Mouse (Mus musculus): ENCODE data around the gene Rtl9. TPM values are rescaled to one million over a fixed set of nuclear protein-coding genes. Genes with fewer than 3 reads are reported as not detected.

Gene Rtl9
- total RNA-seq (2022), result under 1 TPM; 0.07 to 0.17 (median 0.11) TPM

GRCm38 (mm10) chrX:143099044-143099754 is at the start of gene Rtl9:
Rtl9 (plus strand) TSS chrX:143099594.
- no peak for DNase-seq (ENCODE audit: low spot score in 2 of 2)

- DNase-seq (ENCODE audit: low spot score in 2 of 2), result no peak
Observed at GRCm38 (mm10) chrX:143051478-143051877, 47.9 kb upstream of the Rtl9 start.

DNA sequence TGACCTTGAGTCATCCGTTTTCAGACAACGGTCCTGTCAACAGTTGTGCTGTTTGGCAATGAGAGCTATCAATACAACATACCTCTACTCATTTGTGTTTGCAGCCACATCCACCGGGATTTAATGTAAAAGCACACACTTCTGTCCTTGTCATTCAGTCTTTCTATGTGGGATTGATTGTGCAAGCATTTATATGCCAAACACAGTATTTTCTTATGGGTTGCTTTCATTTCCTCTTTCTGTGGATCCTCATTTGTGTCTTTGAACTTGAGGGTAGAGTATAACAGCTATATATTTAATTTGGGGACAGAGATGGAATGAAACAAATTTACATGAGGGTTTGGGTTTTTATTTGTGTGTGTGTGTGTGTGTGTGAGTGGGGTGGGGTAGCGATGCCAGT is 47.5 kb upstream of the Rtl9 start:
- no peak for DNase-seq (ENCODE audit: low spot score in 2 of 2)

DNA sequence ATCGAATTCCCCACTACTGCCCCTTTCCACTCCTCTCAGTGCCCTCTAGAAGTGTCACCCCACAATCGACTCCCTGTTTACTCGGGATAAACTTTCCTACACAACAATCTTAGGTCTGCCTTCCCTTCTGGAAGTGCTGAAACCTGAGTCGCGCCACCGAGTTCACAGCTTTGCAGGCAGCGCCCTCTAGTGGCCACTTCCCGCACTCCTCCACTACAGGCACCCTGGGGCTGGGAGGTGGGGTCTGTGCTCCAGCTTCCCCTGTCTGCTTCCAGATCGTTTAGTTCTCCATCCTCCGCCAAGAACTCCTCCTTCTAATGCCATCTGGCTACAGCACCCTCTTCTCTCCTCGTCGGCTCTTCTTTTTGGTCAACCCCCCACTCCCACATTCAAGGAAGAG is 40.6 kb upstream of the Rtl9 start:
- DNase-seq (ENCODE audit: low spot score in 2 of 2), result peak in 1 of 2 experiments; percentile 55

GRCm38 (mm10) chrX:143062641-143063355 is 36.6 kb upstream of the Rtl9 start:
- DNase-seq (ENCODE audit: low spot score in 2 of 2), result no peak

DNA sequence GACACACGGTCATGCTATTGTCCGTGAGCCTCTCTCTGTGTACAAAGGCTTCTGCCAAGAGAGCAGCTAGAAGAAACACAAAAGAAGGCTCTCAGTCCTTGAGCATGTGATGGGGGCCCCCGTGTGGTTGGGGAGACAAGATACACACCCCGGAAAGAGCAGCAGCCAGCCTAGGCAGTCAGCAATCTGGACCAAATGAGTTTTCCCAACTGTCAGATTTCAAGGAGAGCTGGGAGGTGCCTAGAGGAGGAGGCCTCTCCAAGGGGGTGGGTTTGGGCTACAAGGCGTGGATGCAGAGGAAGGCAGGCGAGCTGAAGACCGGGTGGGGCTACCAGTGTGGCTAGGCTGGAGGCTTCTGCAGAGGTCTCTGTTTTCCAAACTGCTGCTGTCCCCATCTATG is 35.6 kb upstream of the Rtl9 start:
- DNase-seq (ENCODE audit: low spot score in 2 of 2), result no peak

DNA sequence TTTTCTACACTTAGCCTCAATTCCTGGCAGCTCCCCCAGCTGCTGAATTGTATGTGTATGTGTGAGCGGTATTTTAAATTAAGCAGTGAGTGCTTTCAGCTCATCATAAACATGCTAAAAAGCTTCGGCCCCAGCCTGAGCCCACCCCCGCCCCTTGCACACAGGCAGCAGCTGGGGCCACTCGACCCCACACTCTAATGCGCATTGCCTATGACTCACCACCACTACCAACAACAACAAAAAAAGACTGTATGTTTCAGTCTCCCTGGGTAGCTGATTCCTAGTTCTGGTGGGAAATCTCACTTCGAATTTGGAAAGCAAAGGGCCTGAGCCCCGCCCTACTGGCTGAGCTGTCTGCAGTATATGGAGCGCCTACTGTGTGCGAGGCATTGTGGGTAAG is 35.1 kb upstream of the Rtl9 start:
- no peak for DNase-seq (ENCODE audit: low spot score in 2 of 2)

GRCm38 (mm10) chrX:143066320-143067114 is 32.9 kb upstream of the Rtl9 start:
- peak; percentile 14 to 26 for DNase-seq (ENCODE audit: low spot score in 2 of 2)

GRCm38 (mm10) chrX:143067115-143067514 is 32.3 kb upstream of the Rtl9 start:
- no peak for DNase-seq (ENCODE audit: low spot score in 2 of 2)

DNA sequence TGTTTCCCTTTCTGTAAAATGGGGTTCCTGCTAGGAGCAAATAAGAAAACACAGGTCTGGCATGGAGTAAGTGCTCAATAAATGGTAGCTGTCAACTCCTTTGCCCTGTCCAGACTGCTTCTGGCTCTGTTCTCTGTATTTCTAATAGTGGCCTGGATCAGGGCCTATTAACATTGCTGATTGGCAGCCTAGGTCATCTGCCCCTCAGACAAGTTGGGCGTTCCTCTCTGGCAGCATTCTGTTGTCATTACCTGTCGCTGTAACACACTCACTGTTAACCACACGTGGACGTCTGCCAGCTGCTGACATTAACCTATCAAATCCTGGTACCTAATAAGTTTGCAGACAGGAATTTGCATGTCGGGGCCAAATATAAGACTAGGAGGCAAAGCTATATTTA is 31.8 kb upstream of the Rtl9 start:
- DNase-seq (ENCODE audit: low spot score in 2 of 2), result no peak

- no peak for DNase-seq (ENCODE audit: low spot score in 2 of 2)
Observed at GRCm38 (mm10) chrX:143080458-143081336, 18.7 kb upstream of the Rtl9 start.

DNA sequence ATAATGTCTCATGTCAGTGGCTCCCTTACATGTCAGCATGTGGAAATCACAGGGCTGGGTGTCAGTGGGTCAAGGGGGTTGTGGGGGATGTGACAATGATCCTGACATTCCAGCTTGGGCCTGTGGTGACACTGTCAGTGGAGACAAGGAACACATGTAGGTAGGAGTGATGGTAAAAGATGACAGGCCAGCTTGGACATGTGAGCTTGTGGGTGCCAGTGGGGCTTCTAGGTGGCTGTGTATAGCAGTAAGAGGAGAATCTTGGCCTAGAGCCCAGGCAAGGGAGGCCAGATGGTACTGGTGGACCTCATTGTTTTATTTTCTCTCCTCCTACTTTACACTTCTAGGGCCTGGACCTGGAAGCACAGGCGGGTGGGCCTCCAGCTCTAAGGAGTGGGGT is 16.7 kb upstream of the Rtl9 start:
- no peak for DNase-seq (ENCODE audit: low spot score in 2 of 2)

DNA sequence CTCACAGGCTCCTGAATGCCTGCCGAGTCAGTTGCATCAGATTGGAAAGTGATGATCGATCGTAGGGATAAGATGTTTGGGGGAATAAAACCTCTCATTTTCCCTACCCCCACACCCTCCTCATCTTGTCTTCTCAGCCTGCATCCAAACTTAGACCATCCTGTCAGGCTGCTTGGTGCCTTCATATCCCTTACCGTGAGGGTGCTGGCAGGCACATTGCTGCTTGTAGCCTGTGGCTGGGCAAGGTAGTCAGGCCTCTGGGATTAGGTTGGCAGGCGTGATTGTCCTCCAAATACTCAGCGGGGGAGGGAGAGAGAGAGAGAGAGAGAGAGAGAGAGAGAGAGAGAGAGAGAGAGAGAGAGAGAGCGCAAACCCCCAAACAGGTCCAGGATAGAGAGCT is 11.2 kb upstream of the Rtl9 start:
- DNase-seq (ENCODE audit: low spot score in 2 of 2), result no peak

DNA sequence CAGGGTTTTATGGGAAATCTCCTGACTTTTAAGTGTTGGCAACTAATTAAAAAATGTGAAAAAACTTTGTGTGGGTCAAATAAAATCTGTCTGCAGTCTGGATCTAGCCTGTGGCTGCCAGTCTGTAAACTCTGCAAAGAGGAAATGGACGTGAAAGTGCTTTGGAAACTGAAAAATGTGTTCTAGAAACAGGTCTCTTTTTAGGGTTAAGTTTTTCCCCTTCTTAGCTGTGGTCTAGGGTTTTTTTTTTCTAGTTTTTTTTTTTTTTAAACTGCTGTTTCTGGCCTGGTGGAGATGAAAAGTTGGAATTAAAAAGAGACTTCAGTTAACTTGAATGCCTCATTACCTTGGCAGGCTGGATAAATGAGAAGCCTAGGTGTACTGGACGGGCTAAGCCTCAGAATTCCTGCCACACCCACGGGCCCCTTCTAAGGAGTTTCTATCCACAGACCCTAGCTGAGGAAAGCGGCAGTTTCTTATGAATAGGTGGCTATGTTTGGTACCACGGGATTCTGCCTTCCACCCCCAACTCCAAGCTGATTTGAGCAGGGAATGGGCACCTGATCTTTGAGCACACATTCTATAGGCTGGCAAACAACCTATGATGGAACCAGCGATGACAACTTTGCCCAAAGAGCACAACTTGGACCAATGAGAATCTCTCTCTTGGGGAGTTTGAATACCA is 8.3 kb upstream of the Rtl9 start:
- DNase-seq (ENCODE audit: low spot score in 2 of 2), result no peak

DNA sequence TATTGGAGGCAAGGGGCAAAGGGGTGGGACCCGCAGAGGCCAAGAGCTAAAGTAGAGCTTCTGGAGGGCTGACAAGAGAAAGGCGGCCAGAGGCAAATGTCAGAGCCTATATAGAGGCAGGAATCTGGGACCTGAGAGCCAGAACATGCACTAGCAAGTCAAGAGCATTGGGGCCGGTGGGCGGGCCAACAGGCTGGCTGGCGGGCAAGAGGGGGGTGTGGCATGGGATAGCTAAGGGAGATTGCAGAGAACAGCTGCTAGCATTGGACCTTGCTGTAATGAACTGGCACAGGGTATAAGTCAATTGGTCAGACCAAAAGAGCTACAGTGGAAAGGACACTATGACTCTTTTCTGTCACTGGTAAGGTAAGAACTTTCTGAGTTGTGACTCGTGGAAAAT is 1.8 kb upstream of the Rtl9 start:
- DNase-seq (ENCODE audit: low spot score in 2 of 2), result peak in 1 of 2 experiments; percentile 52

DNA sequence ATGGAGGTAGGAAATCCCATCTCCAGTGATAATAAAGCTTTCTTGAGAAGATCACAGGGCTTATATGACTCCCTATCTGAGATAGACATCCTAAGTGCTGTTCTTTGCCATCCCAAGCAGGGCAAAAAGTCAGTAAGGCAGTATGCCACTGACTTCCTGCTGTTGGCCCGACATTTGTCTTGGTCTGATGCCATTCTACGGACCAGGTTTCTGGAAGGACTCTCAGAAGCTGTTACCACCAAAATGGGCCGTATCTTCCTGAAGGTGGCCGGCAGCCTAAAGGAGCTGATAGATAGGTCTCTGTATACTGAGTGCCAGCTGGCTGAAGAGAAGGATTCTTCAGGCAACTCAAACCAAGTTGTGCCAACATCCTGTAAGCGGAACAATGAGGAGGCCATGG is 3.8 kb downstream of the Rtl9 start:
- DNase-seq (ENCODE audit: low spot score in 2 of 2), result no peak

GRCm38 (mm10) chrX:143105866-143106265 is 6.5 kb downstream of the Rtl9 start:
- DNase-seq (ENCODE audit: low spot score in 2 of 2), result no peak

GRCm38 (mm10) chrX:143112546-143112945 is 13.2 kb downstream of the Rtl9 start:
- DNase-seq (ENCODE audit: low spot score in 2 of 2), result no peak
